Mouse (Mus musculus) MEL (cell line): ENCODE measurements at regions not wholly inside any gene's neighbourhood (a gene's known extent, or its start where the extent isn't known, plus 50 kb on each side); places are given as distances from the start of the nearest gene placed in this dataset.

Experiments
- DNase-seq: peaks from one replicate; pipeline ENCODE4 v3.0.0; 2011; ENCODE audit warnings: low read depth, low spot score
- H3K27ac ChIP-seq: 2 replicates; pipeline ENCODE4 v1.5.1; 2012; ENCODE audit warnings: low read depth, mild to moderate bottlenecking, control low read depth, low read length, moderate library complexity; ENCODE audit not compliant: control insufficient read depth
- H3K27me3 ChIP-seq, 2 experiments: fragments of 150-350 bp in 1 of 2; sonication (generic) in 1 of 2; 2 replicates each; pipeline ENCODE4 v1.6.1; 2012; ENCODE audit warnings: low read length in 2 of 2, mild to moderate bottlenecking in 2 of 2, improper control_type of control experiment in 1 of 2, moderate library complexity in 1 of 2; ENCODE audit not compliant: insufficient read depth in 2 of 2, control insufficient read depth in 1 of 2
- H3K36me3 ChIP-seq, 2 experiments: 2 replicates each; pipeline ENCODE4 v1.6.1; 2012 to 2014; ENCODE audit warnings: low read length in 2 of 2, improper control_type of control experiment in 1 of 2, inconsistent platforms in 1 of 2, mild to moderate bottlenecking in 1 of 2; ENCODE audit not compliant: insufficient read depth in 2 of 2, control insufficient read depth in 1 of 2
- H3K4me1 ChIP-seq, 2 experiments: fragments of 150-350 bp in 1 of 2; sonication (generic) in 1 of 2; 2 replicates each; pipeline ENCODE4 v1.6.1; 2012; ENCODE audit warnings: low read length in 2 of 2, improper control_type of control experiment in 1 of 2, mild to moderate bottlenecking in 1 of 2; ENCODE audit not compliant: insufficient read depth in 2 of 2, control insufficient read depth in 1 of 2
- H3K4me3 ChIP-seq, 2 experiments: fragments of 150-350 bp in 1 of 2; sonication (generic) in 1 of 2; 2 replicates each; pipeline ENCODE4 v1.5.1; 2012; ENCODE audit warnings: low read depth in 2 of 2, low read length in 2 of 2, mild to moderate bottlenecking in 2 of 2, moderate library complexity in 2 of 2, control low read depth in 1 of 2, improper control_type of control experiment in 1 of 2; ENCODE audit not compliant: control insufficient read depth in 1 of 2, insufficient read depth in 1 of 2
- H3K79me2 ChIP-seq: 2 replicates; pipeline ENCODE4 v1.6.1; 2012; ENCODE audit warnings: mild to moderate bottlenecking, low read length, moderate library complexity; ENCODE audit not compliant: control insufficient read depth, poor library complexity, insufficient read depth
- H3K9ac ChIP-seq: 2 replicates; pipeline ENCODE4 v1.6.1; 2012; ENCODE audit warnings: low read depth, mild to moderate bottlenecking, control low read depth, low read length, moderate library complexity; ENCODE audit not compliant: control insufficient read depth, poor library complexity, severe bottlenecking
- H3K9me3 ChIP-seq: fragments of 150-350 bp; sonication (generic); replicated peaks from 2 replicates; pipeline ENCODE4 v1.6.1; 2012; ENCODE audit warnings: mild to moderate bottlenecking, low read length, improper control_type of control experiment, moderate library complexity; ENCODE audit not compliant: insufficient read depth
- BHLHE40 ChIP-seq: IDR thresholded peaks from 2 replicates; pipeline ENCODE4 v1.6.1; 2012; ENCODE audit warnings: low read depth, mild to moderate bottlenecking, inconsistent platforms, low read length, improper control_type of control experiment, borderline replicate concordance
- CHD1 ChIP-seq: IDR thresholded peaks from 2 replicates; pipeline ENCODE4 v1.6.1; 2012; ENCODE audit warnings: low read depth, mild to moderate bottlenecking, inconsistent platforms, low read length, improper control_type of control experiment
- CTCF ChIP-seq, 3 experiments: IDR thresholded peaks in 2 of 3; conservative IDR thresholded peaks in 1 of 3; 2 replicates each; pipeline ENCODE4 v1.5.1; 2011 to 2012; ENCODE audit warnings: low read length in 3 of 3, low read depth in 2 of 3, mild to moderate bottlenecking in 2 of 3, improper control_type of control experiment in 1 of 3, inconsistent platforms in 1 of 3, mixed read lengths in 1 of 3, moderate library complexity in 1 of 3; ENCODE audit not compliant: control insufficient read depth in 1 of 3, insufficient read depth in 1 of 3, poor library complexity in 1 of 3, severe bottlenecking in 1 of 3
- E2F4 ChIP-seq: IDR thresholded peaks from 2 replicates; pipeline ENCODE4 v1.6.1; 2011; ENCODE audit warnings: low read depth, low read length, improper control_type of control experiment, borderline replicate concordance
- ELF1 ChIP-seq: IDR thresholded peaks from 2 replicates; pipeline ENCODE4 v1.6.1; 2014; ENCODE audit warnings: low read depth, mild to moderate bottlenecking, inconsistent platforms, low read length, improper control_type of control experiment, moderate library complexity
- EP300 ChIP-seq, 2 experiments: IDR thresholded peaks; 2 replicates each; pipeline ENCODE4 v1.6.1; 2011; ENCODE audit warnings: improper control_type of control experiment in 2 of 2, low read length in 2 of 2, low read depth in 1 of 2, mild to moderate bottlenecking in 1 of 2
- GABPA ChIP-seq: IDR thresholded peaks from 2 replicates; pipeline ENCODE4 v1.6.1; 2012; ENCODE audit warnings: low read depth, mild to moderate bottlenecking, inconsistent platforms, low read length, improper control_type of control experiment, moderate library complexity
- GATA1 ChIP-seq: IDR thresholded peaks from 2 replicates; pipeline ENCODE4 v1.6.1; 2011; ENCODE audit warnings: low read depth, low read length, improper control_type of control experiment
- MAFK ChIP-seq: IDR thresholded peaks from 2 replicates; pipeline ENCODE4 v1.6.1; 2011; ENCODE audit warnings: low read depth, mild to moderate bottlenecking, low read length, improper control_type of control experiment, borderline replicate concordance
- MXI1 ChIP-seq: IDR thresholded peaks from 2 replicates; pipeline ENCODE4 v1.6.1; 2011; ENCODE audit warnings: mild to moderate bottlenecking, low read depth, low read length, improper control_type of control experiment
- MYB ChIP-seq: IDR thresholded peaks from 2 replicates; pipeline ENCODE4 v1.6.1; 2011; ENCODE audit warnings: mild to moderate bottlenecking, low read depth, low read length, improper control_type of control experiment
- NELFE ChIP-seq: IDR thresholded peaks from 2 replicates; pipeline ENCODE4 v1.6.1; 2011; ENCODE audit warnings: low read depth, low read length, improper control_type of control experiment
- NRF1 ChIP-seq: IDR thresholded peaks from 2 replicates; pipeline ENCODE4 v1.6.1; 2014; ENCODE audit warnings: low read depth, mild to moderate bottlenecking, inconsistent platforms, low read length, improper control_type of control experiment, moderate library complexity; ENCODE audit not compliant: poor library complexity, insufficient read depth, severe bottlenecking
- POLR2A ChIP-seq, 2 experiments: IDR thresholded peaks; 2 replicates each; pipeline ENCODE4 v1.6.1; 2011 to 2012; ENCODE audit warnings: low read length in 2 of 2, mild to moderate bottlenecking in 2 of 2, control low read depth in 1 of 2, improper control_type of control experiment in 1 of 2, low read depth in 1 of 2, moderate library complexity in 1 of 2; ENCODE audit not compliant: control insufficient read depth in 1 of 2, insufficient read depth in 1 of 2, poor library complexity in 1 of 2
- POLR2AphosphoS2 ChIP-seq: IDR thresholded peaks from 2 replicates; pipeline ENCODE4 v1.6.1; 2011; ENCODE audit warnings: low read length, improper control_type of control experiment
- POLR2AphosphoS5 ChIP-seq: IDR thresholded peaks from 2 replicates; pipeline ENCODE4 v1.6.1; 2012; ENCODE audit warnings: low read depth, borderline replicate concordance, mild to moderate bottlenecking, inconsistent platforms, low read length, moderate library complexity, mixed read lengths
- SIN3A ChIP-seq: IDR thresholded peaks from 2 replicates; pipeline ENCODE4 v1.6.1; 2012; ENCODE audit warnings: low read length, improper control_type of control experiment, inconsistent platforms
- TAL1 ChIP-seq: IDR thresholded peaks from 2 replicates; pipeline ENCODE4 v1.6.1; 2012; ENCODE audit warnings: mild to moderate bottlenecking, inconsistent platforms, low read length, moderate library complexity, mixed read lengths
- TBP ChIP-seq: IDR thresholded peaks from 2 replicates; pipeline ENCODE4 v1.8.0; 2011; ENCODE audit warnings: low read depth, low read length, improper control_type of control experiment
- TCF12 ChIP-seq: IDR thresholded peaks from 2 replicates; pipeline ENCODE4 v1.6.1; 2014; ENCODE audit warnings: low read depth, mild to moderate bottlenecking, inconsistent platforms, low read length, improper control_type of control experiment, moderate library complexity
- USF2 ChIP-seq, 2 experiments: IDR thresholded peaks; 2 replicates each; pipeline ENCODE4 v1.6.1; 2011 to 2012; ENCODE audit warnings: improper control_type of control experiment in 2 of 2, low read length in 2 of 2, borderline replicate concordance in 1 of 2, inconsistent platforms in 1 of 2, low read depth in 1 of 2, mild to moderate bottlenecking in 1 of 2; ENCODE audit not compliant: insufficient read depth in 1 of 2
- ZC3H11A ChIP-seq: IDR thresholded peaks from 2 replicates; pipeline ENCODE4 v1.6.1; 2012; ENCODE audit warnings: low read depth, mild to moderate bottlenecking, inconsistent platforms, low read length, improper control_type of control experiment
- ZKSCAN1 ChIP-seq: IDR thresholded peaks from 2 replicates; pipeline ENCODE4 v1.6.1; 2012; ENCODE audit warnings: low read depth, mild to moderate bottlenecking, inconsistent platforms, low read length, improper control_type of control experiment, moderate library complexity
- ZMIZ1 ChIP-seq: IDR thresholded peaks from 2 replicates; pipeline ENCODE4 v1.6.1; 2012; ENCODE audit warnings: low read depth, mild to moderate bottlenecking, inconsistent platforms, low read length, improper control_type of control experiment, moderate library complexity

- H3K4me1 ChIP-seq: no peaks in the 10 kb centered on the region
- H3K4me3 ChIP-seq: no peak overlapping the region
- H3K9ac ChIP-seq: no peak overlapping the region
- H3K36me3 ChIP-seq: no peaks in the 10 kb centered on the region
- H3K27ac ChIP-seq: no peak overlapping the region
- H3K27me3 ChIP-seq: no peaks in the 10 kb centered on the region
- no peak for DNase-seq
- H3K79me2 ChIP-seq: no peaks in the 10 kb centered on the region
- no peak for TF ChIP-seq USF2 (IDR thresholded peaks at IDR 0.05; ENCODE audit: borderline replicate concordance in 1 of 2, insufficient read depth in 1 of 2, low read depth in 1 of 2, low read length in 2 of 2)
- TF ChIP-seq ZC3H11A: no peak
- TF ChIP-seq E2F4: no peak
- no peak for TF ChIP-seq TBP
- no peak for TF ChIP-seq GATA1
- no peak for TF ChIP-seq TAL1
- no peak for TF ChIP-seq SIN3A
- TF ChIP-seq NRF1: no peak
- H3K9me3 ChIP-seq: no peaks in the 10 kb centered on the region
These were observed 831.9 kb upstream of the Tenm2 start for GRCm38 (mm10) chr11:38067682-38068081.

- H3K36me3 ChIP-seq: no peaks in the 10 kb centered on the region
- H3K27me3 ChIP-seq: no peaks in the 10 kb centered on the region
- H3K27ac ChIP-seq: no peak overlapping the region
- DNase-seq: no peak
- H3K9ac ChIP-seq: no peak overlapping the region
- H3K4me1 ChIP-seq: no peaks in the 10 kb centered on the region
- TF ChIP-seq MAFK (no peak), NRF1 (no peak), MYB (no peak), POLR2A (IDR thresholded peaks at IDR 0.05; ENCODE audit: control insufficient read depth in 1 of 2, insufficient read depth in 1 of 2, low read depth in 1 of 2, low read length in 2 of 2, poor library complexity in 1 of 2) (no peak), SIN3A (no peak), NELFE (no peak), POLR2AphosphoS2 (no peak)
- no peaks in the 10 kb centered on the region for H3K9me3 ChIP-seq
- no peaks in the 10 kb centered on the region for H3K79me2 ChIP-seq
- no peak overlapping the region for H3K4me3 ChIP-seq
These were observed 830.3 kb upstream of the Tenm2 start for GRCm38 (mm10) chr11:38066091-38066490.

DNA sequence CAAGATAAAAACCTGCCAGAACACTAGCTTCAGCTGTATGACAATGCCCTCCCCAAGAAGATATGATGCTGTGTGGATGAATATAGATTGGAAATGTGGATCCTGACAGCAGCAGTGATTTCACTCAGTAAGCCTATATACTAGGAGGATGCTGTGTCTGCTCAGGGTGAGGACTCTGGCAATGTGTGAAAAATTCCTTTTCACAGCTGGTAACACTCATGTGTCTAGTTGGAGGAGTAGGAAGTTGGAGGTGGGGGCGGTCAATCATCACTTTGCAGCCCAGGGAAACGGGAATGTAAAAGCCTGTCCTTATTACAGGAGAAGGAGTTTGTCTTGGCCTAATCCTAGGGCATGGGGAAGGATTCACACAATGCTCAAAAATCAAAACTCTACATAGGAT lies 824.3 kb upstream of the Tenm2 start:
- no peak overlapping the region for H3K27ac ChIP-seq
- H3K27me3 ChIP-seq: no peaks in the 10 kb centered on the region
- no peak for DNase-seq
- no peaks in the 10 kb centered on the region for H3K36me3 ChIP-seq
- no peak overlapping the region for H3K4me3 ChIP-seq
- no peak overlapping the region for H3K9ac ChIP-seq
- H3K79me2 ChIP-seq: no peaks in the 10 kb centered on the region
- H3K9me3 ChIP-seq: no peaks in the 10 kb centered on the region
- no peaks in the 10 kb centered on the region for H3K4me1 ChIP-seq
- no peak for TF ChIP-seq ELF1
- TF ChIP-seq CHD1: no peak
- TF ChIP-seq ZMIZ1: no peak
- TF ChIP-seq USF2 (IDR thresholded peaks at IDR 0.05; ENCODE audit: borderline replicate concordance in 1 of 2, insufficient read depth in 1 of 2, low read depth in 1 of 2, low read length in 2 of 2): no peak
- no peak for TF ChIP-seq CTCF (IDR thresholded peaks at IDR 0.05 in 2 of 3, conservative IDR thresholded peaks at IDR 0.05 in 1 of 3; ENCODE audit: control insufficient read depth in 1 of 3, insufficient read depth in 1 of 3, low read depth in 2 of 3, low read length in 3 of 3, poor library complexity in 1 of 3, severe bottlenecking in 1 of 3)
- TF ChIP-seq ZKSCAN1: no peak
- no peak for TF ChIP-seq GABPA
- no peak for TF ChIP-seq TCF12
- TF ChIP-seq MXI1: no peak
- no peak for TF ChIP-seq MAFK
- no peak for TF ChIP-seq TAL1
- no peak for TF ChIP-seq EP300 (IDR thresholded peaks at IDR 0.05; ENCODE audit: low read depth in 1 of 2, low read length in 2 of 2)
- TF ChIP-seq POLR2AphosphoS5: no peak
- TF ChIP-seq POLR2AphosphoS2: no peak
- TF ChIP-seq BHLHE40: no peak
- TF ChIP-seq E2F4: no peak
- TF ChIP-seq ZC3H11A: no peak
